Mouse (Mus musculus) layer of hippocampus, postnatal 14 days (tissue): ENCODE data around the gene Ap2a2. TPM values are rescaled to one million over a fixed set of nuclear protein-coding genes. Genes with fewer than 3 reads are reported as not detected.
"Not testable (repeated sequence)": the region's sequence is repeated elsewhere in the genome, so short reads cannot be mapped to it uniquely, and the experiment has no call there.

Experiments used
- DNase-seq, 2 experiments: peaks; one replicate each; pipeline ENCODE4 v3.0.0; 2021 to 2022; ENCODE audit warnings: low spot score in 2 of 2, mixed read lengths in 1 of 2
- total RNA-seq, 2 experiments: library from RNA; stranded (reverse); gene quantifications; 2 replicates each; pipeline ENCODE4 v1.2.3; 2021

Ap2a2 gene
- total RNA-seq, 2 experiments from 2014 or later, result 279 to 285 TPM

GRCm38 (mm10) chr7:141558946-141559345 is 3.0 kb upstream of the Ap2a2 start:
- DNase-seq, result no peak

- no peak for DNase-seq
Measured at GRCm38 (mm10) chr7:141559726-141560325, 2.1 kb upstream of the Ap2a2 start.

- no peak for DNase-seq
Measured at GRCm38 (mm10) chr7:141560471-141560870, 1.5 kb upstream of the Ap2a2 start.

DNA sequence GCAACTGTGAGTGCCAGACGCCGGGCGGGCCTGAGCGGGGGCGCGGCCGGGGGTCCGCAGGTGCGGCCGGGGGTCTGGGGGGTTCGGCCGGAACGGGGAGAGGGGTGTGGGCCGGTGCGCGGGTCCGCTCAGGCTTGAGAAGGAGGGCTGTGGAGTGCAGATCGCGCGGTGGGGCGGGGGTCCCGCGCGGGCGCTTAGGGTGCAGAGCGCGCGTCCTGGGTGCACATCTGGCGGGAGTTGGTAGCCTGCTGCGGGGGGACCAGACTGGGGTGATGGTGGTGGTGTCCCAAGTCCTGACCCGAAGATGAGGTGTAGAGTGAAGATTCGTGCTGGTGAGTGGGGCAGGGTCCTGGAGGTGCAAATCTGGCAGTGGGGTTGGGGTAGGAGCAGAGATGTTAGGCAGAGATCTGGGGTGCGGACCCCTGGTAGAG is 463 bp downstream of the Ap2a2 start:
- DNase-seq, result no peak

- DNase-seq, result peak; percentile 47 to 54
Measured at GRCm38 (mm10) chr7:141562852-141563427, 967 bp downstream of the Ap2a2 start.

GRCm38 (mm10) chr7:141564561-141564960 is 2.6 kb downstream of the Ap2a2 start:
- no peak for DNase-seq

DNA sequence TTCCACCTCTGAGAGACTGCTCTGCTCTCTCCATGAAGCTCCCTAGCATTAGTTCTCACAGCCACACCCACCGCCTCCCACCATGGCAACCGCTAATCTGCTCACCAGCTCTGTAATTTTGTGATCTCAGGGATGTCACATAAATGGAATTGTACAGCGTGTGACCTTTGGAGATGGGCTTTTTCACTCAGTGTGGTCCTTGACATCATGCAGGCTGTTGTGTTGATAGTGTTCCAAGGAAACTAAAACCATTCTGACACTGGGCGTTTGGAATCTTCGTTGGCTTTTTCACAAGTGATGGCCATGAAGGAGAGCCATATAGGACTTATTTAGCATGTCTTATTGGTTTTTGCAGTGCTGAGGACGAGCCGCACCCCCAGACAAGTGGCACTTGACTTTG is 4.6 kb downstream of the Ap2a2 start:
- DNase-seq, result no peak

DNA sequence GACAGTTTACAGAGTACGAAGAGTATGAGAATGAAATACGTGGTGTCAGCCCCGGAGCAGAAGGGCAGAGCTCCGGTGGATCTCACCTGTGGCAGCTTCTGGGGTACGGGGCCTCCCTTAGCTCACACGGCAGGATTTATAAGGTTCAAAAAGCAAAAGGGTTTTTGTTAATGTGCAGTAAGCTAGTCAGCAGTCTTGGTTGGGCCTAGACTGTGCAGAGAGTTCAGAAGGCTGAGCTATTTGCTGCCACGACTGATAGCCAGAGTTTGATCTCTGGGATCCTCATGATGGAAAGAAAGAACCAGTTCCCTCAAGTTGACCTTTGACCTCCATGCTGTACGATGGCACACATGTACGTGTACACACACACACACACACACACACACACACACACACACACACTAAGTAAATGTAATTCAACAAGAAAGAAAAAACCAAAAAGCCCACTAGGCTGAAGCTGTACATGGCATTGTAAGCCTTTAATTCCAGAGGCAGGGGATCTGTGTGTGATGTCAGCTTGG is 7.4 kb downstream of the Ap2a2 start:
- no peak for DNase-seq

- no peak for DNase-seq
Measured at GRCm38 (mm10) chr7:141569916-141570315, 7.9 kb downstream of the Ap2a2 start.

DNA sequence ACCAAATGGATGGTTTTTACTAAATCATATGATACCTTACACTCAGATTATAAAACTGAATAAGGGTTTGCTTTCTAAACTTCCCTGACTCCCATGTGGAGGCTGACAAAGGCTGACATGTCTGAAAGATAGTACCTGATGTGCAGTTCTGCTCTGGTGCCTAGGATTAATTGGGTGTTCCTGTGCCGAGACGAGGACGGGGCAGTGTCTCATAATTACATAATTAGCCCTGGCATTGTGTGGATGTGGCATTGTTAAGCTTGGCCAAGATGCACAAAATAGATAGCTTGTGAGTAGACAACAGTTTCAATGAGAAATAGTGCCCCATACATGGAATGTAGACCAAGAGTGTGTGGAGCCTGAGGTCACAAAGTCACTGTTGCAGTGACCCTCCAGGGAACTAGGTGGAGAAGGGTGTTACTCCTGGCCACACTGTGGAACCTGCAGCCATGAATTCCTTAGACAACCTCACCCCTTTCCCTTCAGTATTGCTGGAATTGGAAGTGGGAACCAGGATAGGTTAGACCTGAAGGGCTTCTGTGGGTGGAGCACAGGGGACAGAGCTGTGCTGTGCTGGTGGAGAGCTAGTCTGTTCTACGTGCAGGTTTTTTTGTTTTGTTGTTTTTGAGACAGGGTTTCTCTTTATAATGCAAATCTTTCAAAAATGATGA is 8.8 kb downstream of the Ap2a2 start:
- DNase-seq, result no peak

GRCm38 (mm10) chr7:141574041-141574440 is 12.1 kb downstream of the Ap2a2 start:
- no peak for DNase-seq

- no peak for DNase-seq
Measured at GRCm38 (mm10) chr7:141575481-141575880, 13.5 kb downstream of the Ap2a2 start.

DNA sequence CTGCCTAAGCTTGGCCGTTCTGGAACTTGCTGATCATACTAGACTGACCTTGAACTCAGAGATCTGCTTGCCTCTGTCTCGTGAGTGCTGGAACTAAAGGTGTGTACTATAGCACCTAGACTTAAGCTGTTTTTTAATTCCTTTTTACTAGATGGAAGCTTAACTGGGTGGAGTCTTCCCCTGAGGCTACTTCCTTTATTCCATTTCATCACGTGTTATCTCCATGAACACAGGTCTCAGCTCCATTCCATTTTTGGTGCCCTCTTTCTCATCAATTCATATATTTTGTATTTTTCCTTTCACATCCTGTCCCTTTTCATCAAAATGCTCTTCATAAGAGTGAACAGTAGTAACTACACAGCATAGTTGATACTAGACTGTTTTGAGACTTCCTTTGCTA is 15.8 kb downstream of the Ap2a2 start:
- DNase-seq, result no peak

DNA sequence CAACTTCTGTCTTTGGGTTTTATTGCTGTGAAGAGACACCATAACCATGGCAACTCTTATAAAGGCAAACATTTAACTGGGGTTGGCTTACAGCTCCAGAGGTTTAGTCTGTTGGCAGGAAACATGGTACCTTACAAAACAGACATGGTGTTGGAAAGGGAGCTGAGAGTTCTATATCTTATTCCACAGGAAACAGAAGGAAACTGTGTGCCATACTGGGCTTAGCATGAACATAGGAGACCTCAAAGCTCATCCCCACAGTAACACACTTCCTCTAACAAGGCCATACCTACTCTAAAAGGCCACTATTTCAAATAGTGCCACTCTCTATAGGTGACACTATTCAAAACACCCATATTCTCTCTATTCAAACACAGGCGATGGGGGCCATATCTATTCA is 16.5 kb downstream of the Ap2a2 start:
- no peak for DNase-seq

- no peak for DNase-seq
Measured at GRCm38 (mm10) chr7:141578943-141579342, 17.0 kb downstream of the Ap2a2 start.

DNA sequence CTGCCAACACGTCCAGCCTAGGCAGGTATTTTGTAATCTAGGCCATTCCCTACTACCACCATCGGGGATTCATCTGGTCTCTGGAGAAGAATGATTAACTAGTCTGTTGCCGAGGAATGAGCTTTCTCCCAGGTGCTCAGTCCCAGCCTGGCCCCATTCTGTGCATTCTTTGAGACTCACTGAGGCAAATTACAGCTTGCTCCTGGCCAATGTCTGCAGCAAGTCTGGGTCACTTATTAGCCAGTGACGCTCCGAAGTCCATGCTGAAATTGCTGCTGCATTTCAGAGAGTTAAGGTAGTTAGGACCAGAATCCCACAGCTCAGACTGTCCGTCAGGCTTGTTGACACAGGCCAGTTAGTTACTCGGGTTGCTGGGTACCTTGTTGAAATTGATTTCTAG is 19.4 kb downstream of the Ap2a2 start:
- no peak for DNase-seq

DNA sequence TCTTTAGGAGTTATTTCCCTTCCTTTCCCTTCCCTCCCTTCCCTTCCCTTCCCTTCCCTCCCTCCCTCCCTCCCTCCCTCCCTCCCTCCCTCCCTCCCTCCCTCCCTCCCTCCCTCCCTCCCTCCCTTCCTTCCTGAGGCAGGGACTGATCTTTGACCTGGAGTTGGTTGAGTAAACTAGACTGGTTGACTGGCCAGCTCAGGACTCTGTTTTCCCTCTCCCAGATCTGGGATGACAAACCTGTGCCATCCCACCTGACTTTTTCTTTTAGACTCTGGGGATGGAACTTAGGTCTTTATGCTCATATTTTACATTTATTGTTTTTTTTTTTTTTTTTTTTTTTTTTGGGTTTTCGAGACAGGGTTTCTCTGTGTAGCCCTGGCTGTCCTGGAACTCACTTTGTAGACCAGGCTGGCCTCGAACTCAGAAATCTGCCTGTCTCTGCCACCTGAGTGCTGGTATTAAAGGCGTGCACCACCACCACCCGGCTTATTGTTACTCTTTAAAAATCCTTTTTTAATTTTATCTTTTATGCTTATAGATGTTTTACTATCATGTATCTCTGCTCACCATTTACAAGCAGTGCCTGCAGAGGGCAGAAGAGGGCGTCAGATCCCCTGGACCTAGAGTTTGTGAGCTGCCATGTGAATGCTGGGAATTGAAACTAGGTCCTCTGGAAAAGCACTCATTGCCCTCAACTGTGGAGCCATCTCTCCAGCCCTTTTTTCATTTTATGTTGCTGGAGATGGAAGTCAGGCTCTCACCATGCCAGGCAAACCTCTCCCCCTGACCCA is 22.3 kb downstream of the Ap2a2 start:
- DNase-seq, result no peak

DNA sequence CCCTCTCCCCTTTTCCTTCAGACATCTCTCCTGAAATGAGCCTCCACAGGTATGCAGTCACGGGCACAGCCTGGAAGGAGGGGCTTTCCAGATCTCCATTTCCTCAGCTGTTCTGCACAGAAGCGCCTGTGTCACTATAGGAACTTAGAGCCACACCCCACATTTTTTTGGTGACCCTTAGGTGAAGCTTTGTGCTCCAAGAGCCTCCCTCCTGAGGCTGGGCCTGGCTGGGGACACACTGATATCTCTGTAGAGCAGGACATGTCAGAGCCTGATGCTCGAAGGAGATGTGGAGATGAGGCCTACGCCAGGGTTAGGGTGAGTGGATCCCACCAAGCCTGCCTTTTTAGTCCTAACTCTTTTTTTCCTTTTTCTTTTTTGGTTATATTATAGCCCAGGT is 23.3 kb downstream of the Ap2a2 start:
- no peak for DNase-seq

DNA sequence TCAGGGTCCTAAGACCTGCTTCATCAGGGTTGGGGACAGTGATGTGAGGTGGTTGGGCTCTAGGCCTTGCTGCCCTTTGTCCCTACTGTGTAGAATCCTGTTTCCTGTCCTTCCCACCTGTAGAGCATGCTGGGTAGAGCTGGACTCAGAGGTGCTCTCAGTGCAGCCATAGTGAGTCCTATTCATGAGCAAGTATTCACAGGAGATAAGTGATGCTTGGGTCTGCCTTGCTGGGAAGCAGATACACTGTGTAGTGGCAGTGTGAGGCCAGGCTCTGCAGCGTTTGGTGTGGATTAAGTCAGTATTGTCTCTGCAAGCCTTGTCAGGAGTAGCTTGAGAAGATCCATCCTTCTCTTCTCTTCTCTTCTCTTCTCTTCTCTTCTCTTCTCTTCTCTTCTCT is 23.9 kb downstream of the Ap2a2 start:
- DNase-seq, result no peak

- no peak for DNase-seq
Measured at GRCm38 (mm10) chr7:141588890-141589289, 26.9 kb downstream of the Ap2a2 start.

DNA sequence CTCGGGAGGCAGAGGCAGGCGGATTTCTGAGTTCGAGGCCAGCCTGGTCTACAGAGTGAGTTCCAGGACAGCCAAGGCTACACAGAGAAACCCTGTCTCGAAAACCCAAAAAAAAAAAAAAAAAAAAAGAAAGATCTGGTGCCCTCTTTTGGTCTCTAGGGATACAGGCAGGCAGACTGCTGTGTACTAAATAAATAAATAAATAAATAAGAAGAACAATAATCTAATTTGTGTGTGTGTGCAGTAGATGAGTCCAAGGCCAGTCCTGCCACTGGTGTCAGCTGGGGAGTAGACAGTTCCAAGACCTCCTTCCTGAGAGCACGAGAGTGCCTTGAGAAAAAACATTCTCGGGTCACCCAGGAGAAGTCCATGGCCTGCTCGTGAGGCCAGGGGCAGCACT is 28.3 kb downstream of the Ap2a2 start:
- not testable (repeated sequence) for DNase-seq

DNA sequence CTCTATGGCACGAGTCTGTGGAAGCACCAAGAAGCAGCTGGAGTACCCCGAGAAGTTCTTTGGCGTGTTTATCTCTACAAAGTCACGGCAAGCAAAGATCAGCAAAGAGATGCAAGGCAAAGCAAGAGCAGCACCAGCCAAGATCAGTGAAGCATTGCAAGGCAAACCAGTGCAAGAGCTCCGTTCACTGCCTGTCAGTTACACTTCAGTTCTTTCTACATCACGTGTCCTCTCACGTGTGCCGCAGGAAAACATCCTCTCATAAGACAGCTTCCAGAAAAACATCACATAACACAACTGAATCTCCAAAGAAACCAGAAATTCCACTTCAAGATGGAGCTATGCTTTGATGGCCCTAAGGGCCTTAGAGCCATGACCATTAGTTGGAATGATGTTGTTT is 29.0 kb downstream of the Ap2a2 start:
- no peak for DNase-seq
